Mouse (Mus musculus): ENCODE measurements at regions not wholly inside any gene's neighbourhood (a gene's known extent, or its start where the extent isn't known, plus 50 kb on each side); places are given as distances from the start of the nearest gene placed in this dataset.

DNA sequence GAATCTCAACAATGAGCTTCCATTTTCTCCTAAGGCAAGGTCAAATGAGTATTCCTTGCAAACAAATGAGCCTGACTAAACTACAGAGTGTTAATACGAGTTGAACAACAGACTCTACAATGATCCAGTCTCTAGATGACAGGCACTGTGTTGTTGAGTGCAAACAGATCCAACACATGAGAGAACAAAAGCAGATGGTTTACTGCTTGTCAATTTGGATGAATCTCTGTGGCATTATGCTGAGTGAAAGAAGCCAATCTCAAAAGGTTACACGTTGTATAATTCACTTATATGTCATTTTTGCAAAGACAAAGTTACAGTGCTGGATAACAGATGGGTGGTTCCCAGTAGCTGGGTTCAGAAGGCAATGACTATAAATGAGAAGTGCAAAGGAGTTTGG lies 217.1 kb upstream of the Gm6657 start:
- TF ChIP-seq POLR2A (IDR thresholded peaks at IDR 0.05; ENCODE audit: low read depth, low read length) (no peak), CTCF (IDR thresholded peaks at IDR 0.05; ENCODE audit: borderline replicate concordance, insufficient read depth, low read length) (no peak)
